Mouse (Mus musculus) natural killer cell, adult 2 months (primary cell): ENCODE results near the gene Gm49393.

Experiments
- DNase-seq, 2 experiments: peaks; one replicate each; pipeline ENCODE4 v3.0.0; 2022; ENCODE audit warnings: low spot score in 2 of 2

The Gm49393 gene

GRCm38 (mm10) chr13:60809690-60810089 lies 125.7 kb downstream of the Gm49393 start:
- DNase-seq, result no peak
